Mouse (Mus musculus) B cell, adult 2 months (primary cell): ENCODE data around the gene Pde7b.

Experiments used
- DNase-seq, 2 experiments: peaks; one replicate each; pipeline ENCODE4 v3.0.0; 2022

Pde7b gene

GRCm38 (mm10) chr10:20724906-20725305, at the start of gene Pde7b:
Gene Pde7b, minus strand, starts transcription at chr10:20725078.
- peak; percentile 67 to 72 for DNase-seq

- DNase-seq = no peak
These were observed 47.2 kb upstream of the Pde7b start for GRCm38 (mm10) chr10:20772056-20772455.

GRCm38 (mm10) chr10:20770418-20770888, 45.6 kb upstream of the Pde7b start:
- no peak for DNase-seq

GRCm38 (mm10) chr10:20769557-20770417, 44.9 kb upstream of the Pde7b start:
- no peak for DNase-seq

- no peak for DNase-seq
These were observed 39.5 kb upstream of the Pde7b start for GRCm38 (mm10) chr10:20764352-20764751.

- DNase-seq = no peak
These were observed 34.1 kb upstream of the Pde7b start for GRCm38 (mm10) chr10:20758939-20759338.

- no peak for DNase-seq
These were observed 33.4 kb upstream of the Pde7b start for GRCm38 (mm10) chr10:20758259-20758658.

- DNase-seq = no peak
These were observed 31.3 kb upstream of the Pde7b start for GRCm38 (mm10) chr10:20756219-20756618.

GRCm38 (mm10) chr10:20752883-20753282, 28.0 kb upstream of the Pde7b start:
- no peak for DNase-seq

- no peak for DNase-seq
These were observed 25.9 kb upstream of the Pde7b start for GRCm38 (mm10) chr10:20750642-20751251.

- DNase-seq = no peak
These were observed 24.1 kb upstream of the Pde7b start for GRCm38 (mm10) chr10:20748938-20749337.

GRCm38 (mm10) chr10:20747229-20747628, 22.4 kb upstream of the Pde7b start:
- no peak for DNase-seq

- DNase-seq = no peak
These were observed 14.9 kb upstream of the Pde7b start for GRCm38 (mm10) chr10:20739801-20740200.

- no peak for DNase-seq
These were observed 12.3 kb upstream of the Pde7b start for GRCm38 (mm10) chr10:20737146-20737545.

- DNase-seq = no peak
These were observed 11.0 kb upstream of the Pde7b start for GRCm38 (mm10) chr10:20735775-20736449.

GRCm38 (mm10) chr10:20733576-20733975, 8.7 kb upstream of the Pde7b start:
- DNase-seq = no peak

- no peak for DNase-seq
These were observed 7.3 kb upstream of the Pde7b start for GRCm38 (mm10) chr10:20732180-20732579.

GRCm38 (mm10) chr10:20730034-20730433, 5.2 kb upstream of the Pde7b start:
- no peak for DNase-seq

- DNase-seq = no peak
These were observed 606 bp upstream of the Pde7b start for GRCm38 (mm10) chr10:20725384-20725983.

- peak; percentile 23 to 34 for DNase-seq
These were observed 427 bp downstream of the Pde7b start for GRCm38 (mm10) chr10:20724451-20724850.

GRCm38 (mm10) chr10:20723962-20724361, 916 bp downstream of the Pde7b start:
- no peak for DNase-seq

GRCm38 (mm10) chr10:20723521-20723915, 1.4 kb downstream of the Pde7b start:
- no peak for DNase-seq
